Mouse (Mus musculus): ENCODE measurements around the gene Stt3b.

DNA sequence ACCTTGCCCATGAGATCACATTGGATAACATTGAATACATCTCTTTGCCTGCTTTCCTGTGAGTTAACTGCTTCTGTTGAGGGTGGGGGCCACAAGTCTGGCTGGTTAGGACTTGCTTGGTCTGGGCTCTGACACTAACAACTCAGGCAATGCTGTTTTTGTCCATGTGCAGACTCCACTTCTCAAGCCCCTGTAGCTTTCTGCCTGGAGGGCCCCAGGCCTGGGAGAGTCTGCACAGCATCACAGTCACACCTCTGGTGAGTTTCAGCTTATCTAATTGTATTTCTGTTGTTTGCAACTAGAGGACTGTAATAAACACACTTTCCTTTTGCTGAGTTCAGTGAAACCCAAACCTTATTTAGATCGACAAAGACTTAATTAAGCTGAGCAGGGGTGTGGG is 38.9 kb upstream of the Stt3b start:
- TF ChIP-seq CTCF (IDR thresholded peaks at IDR 0.05; ENCODE audit: insufficient read depth, low read depth, low read length) (no peak), POLR2A (IDR thresholded peaks at IDR 0.05; ENCODE audit: insufficient read depth, low read depth, low read length) (no peak)
